11 mouse cellular contexts compared by ENCODE assay signal in the genomic region with DNA sequence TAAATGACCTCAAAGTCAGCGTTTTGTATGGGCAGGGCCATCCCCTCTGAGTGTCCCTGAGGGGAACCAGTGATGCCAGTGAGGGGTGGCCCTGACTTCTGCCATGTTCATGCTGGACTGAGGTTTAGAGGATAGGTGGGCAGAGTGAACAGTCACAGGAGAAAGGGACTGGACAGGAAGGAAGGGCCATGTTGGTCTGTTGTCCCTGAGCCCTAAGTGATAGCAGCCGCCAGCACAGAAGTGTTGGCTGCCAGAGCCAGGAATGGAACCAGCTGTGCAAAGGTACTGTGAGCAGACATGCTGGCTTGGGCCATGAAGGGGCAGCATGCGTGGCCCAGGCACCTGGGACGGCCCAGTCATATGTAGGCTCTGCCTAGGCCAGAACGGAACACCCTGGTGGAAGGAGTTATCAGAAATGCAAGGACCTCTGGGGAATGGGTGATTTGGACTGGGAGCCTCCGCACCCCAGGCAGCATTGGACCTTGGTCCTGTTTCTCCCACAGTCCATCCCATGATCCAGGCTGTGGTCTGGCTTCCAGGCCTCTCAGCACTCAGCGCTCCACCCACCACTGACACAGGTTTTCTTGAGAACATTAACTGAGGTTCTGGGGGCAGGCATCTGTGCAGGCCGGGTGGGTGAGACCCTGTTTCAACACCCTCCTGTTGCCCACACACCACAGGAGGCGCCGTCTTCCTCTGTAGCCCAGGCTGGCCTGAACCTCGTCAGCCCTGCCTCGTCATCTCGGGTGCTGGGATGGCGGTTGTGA. TPM values are rescaled to one million over a fixed set of nuclear protein-coding genes. Genes with fewer than 3 reads are reported as not detected.
A peak's percentile ranks its signal among the peaks of the same experiment; 100 is the strongest.
DNase-seq lines count a peak whose midpoint lies in the region; ATAC-seq and TF ChIP-seq lines count a peak whose summit lies in the region.
"Had no signal": no experiment of that assay in that cellular context is flagged by ENCODE, and none has a peak within 500 bp of the region (broad histone marks: within the 10 kb centered on the region; RNA-seq: fewer than 3 reads in every experiment).

No protein-coding gene starts in this region.

- peaks cover 15% of the 10 kb centered on the region for H3K36me3 ChIP-seq in heart, embryonic 10.5 days
- no peaks in the 10 kb centered on the region for H3K36me3 ChIP-seq in thymus, adult 2 months (ENCODE audit: control insufficient read depth, insufficient read depth, low read length)
- H3K36me3 ChIP-seq: lung, embryonic 15.5 days had no signal

- H3K27me3 ChIP-seq in heart, embryonic 10.5 days (ENCODE audit: insufficient read depth, poor library complexity, severe bottlenecking) = no peaks in the 10 kb centered on the region
- H3K27me3 ChIP-seq in thymus, adult 2 months (ENCODE audit: control insufficient read depth, insufficient read depth, low read length) = no peaks in the 10 kb centered on the region
- H3K27me3 ChIP-seq: lung, embryonic 15.5 days had no signal

- peaks cover 90% of the 10 kb centered on the region for H3K4me1 ChIP-seq in heart, embryonic 10.5 days
- H3K4me1 ChIP-seq in thymus, adult 2 months (replicated peaks; ENCODE audit: control insufficient read depth, insufficient read depth, low read length) = peaks cover 96% of the 10 kb centered on the region

- ATAC-seq in erythroid progenitor cell, adult 5-6 weeks (replicated peaks; ENCODE audit: low FRiP score, poor library complexity, severe bottlenecking) = no peak

- 86% methylated on average over 14 of the region's 14 CpGs for WGBS in heart, embryonic 10.5 days
- 80% methylated on average over 14 of the region's 14 CpGs for WGBS in thymus, adult 2 months

- intact Hi-C loops in left cerebral cortex, postnatal 25 days (cut with DNase I) = no loop called here

- H3K27ac ChIP-seq in heart, embryonic 10.5 days = peak overlapping the region; percentile 71; the same call in 1 of the 2 replicates
- H3K27ac ChIP-seq in thymus, adult 2 months (ENCODE audit: control insufficient read depth, insufficient read depth, low read length) = peak overlapping the region; percentile 93; the same call in 1 of the 2 replicates
- H3K27ac ChIP-seq: hindbrain, embryonic 14.5 days; lung, embryonic 15.5 days had no signal

- TF ChIP-seq POLR2A in thymus, adult 2 months (IDR thresholded peaks at IDR 0.05; ENCODE audit: control insufficient read depth, extremely low read depth, insufficient read depth, low read length, poor library complexity) = no peak

- H3K9me3 ChIP-seq in heart, embryonic 10.5 days = no peaks in the 10 kb centered on the region
- H3K9me3 ChIP-seq: lung, embryonic 15.5 days had no signal

- no peak overlapping the region; the same call in 1 of the 2 replicates for H3K4me3 ChIP-seq in heart, embryonic 10.5 days
- H3K4me3 ChIP-seq in thymus, adult 2 months (ENCODE audit: control insufficient read depth, insufficient read depth, low read length) = no peak overlapping the region
- H3K4me3 ChIP-seq: lung, embryonic 15.5 days had no signal

- no peak for TF ChIP-seq CTCF in thymus, adult 2 months (IDR thresholded peaks at IDR 0.05; ENCODE audit: borderline replicate concordance, control insufficient read depth, extremely low read depth, insufficient read depth, low read length, poor library complexity)

- no peak for DNase-seq in heart, embryonic 10.5 days (ENCODE audit: low spot score)
- no peak for DNase-seq in heart, adult 8-10 months (ENCODE audit: low spot score)
- DNase-seq in thymus, adult 2 months = no peak
- DNase-seq in thymus, postnatal 25 days = no peak
- DNase-seq in kidney, postnatal 10 days = peak; percentile 74
- DNase-seq in left cerebral cortex, postnatal 25 days (ENCODE audit: low spot score in 2 of 2) = no peak
- no peak for DNase-seq in layer of hippocampus, postnatal 25 days (ENCODE audit: extremely low spot score in 1 of 2, low spot score in 1 of 2)
- DNase-seq: adrenal gland, postnatal 10 days had no signal

RNA-seq across cellular contexts. Expression of gene Pip5k1c, which starts 7.0 kb away (rescaled TPM):
- polyA plus RNA-seq in heart, embryonic 10.5 days (2016; fragmentation: Nextera tagmentation; extraction: Ambion mirVana) = 42.6 and 55.9 TPM in 2 replicates
- total RNA-seq in heart, adult 8-10 months (2022) = 10 to 100 TPM; 25.7 to 29.5 (median 26.8) TPM
- polyA plus RNA-seq in thymus, adult 2 months (2012; rRNA removed) = 212 and 239 TPM in 2 replicates
- total RNA-seq in erythroid progenitor cell, adult 5-6 weeks (2015; ENCODE audit: low replicate concordance) = 13.0 and 15.1 TPM in 2 replicates
- 9.9 and 14.7 TPM in 2 replicates for total RNA-seq in erythroid progenitor cell, adult 5-6 weeks (2017; ENCODE audit: low replicate concordance)
- total RNA-seq in left cerebral cortex, postnatal 25 days (2021) = 100 to 1,000 TPM; 402 to 420 TPM
- 100 to 1,000 TPM; 306 to 318 TPM for total RNA-seq in layer of hippocampus, postnatal 25 days (2021)

RNA-seq across cellular contexts. Expression of gene Tjp3, which starts 8.4 kb away (rescaled TPM):
- 1.8 and 4.4 TPM in 2 replicates for polyA plus RNA-seq in heart, embryonic 10.5 days (2016; fragmentation: Nextera tagmentation; extraction: Ambion mirVana)
- total RNA-seq in heart, adult 8-10 months (2022) = under 1 TPM in 1 of 4 experiments, not detected in 3; 0.22 TPM
- 27.5 and 34.5 TPM in 2 replicates for polyA plus RNA-seq in thymus, adult 2 months (2012; rRNA removed)
- total RNA-seq in erythroid progenitor cell, adult 5-6 weeks (2015; ENCODE audit: low replicate concordance) = 3.2 TPM in 1 of 2 replicates, not detected in the other
- 0.23 TPM in 1 of 2 replicates, not detected in the other for total RNA-seq in erythroid progenitor cell, adult 5-6 weeks (2017; ENCODE audit: low replicate concordance)
- total RNA-seq in left cerebral cortex, postnatal 25 days (2021) = under 1 TPM; 0.23 to 0.30 TPM
- total RNA-seq in layer of hippocampus, postnatal 25 days (2021) = 1 to 10 TPM in 1 of 2 experiments, under 1 TPM in 1; 0.86 to 1.2 TPM

RNA-seq across cellular contexts. Expression of gene Cactin, which starts 21.1 kb away (rescaled TPM):
- polyA plus RNA-seq in heart, embryonic 10.5 days (2016; fragmentation: Nextera tagmentation; extraction: Ambion mirVana) = 37.2 and 51.6 TPM in 2 replicates
- total RNA-seq in heart, adult 8-10 months (2022) = 10 to 100 TPM; 14.4 to 19.2 (median 16.3) TPM
- polyA plus RNA-seq in thymus, adult 2 months (2012; rRNA removed) = 89.3 and 89.6 TPM in 2 replicates
- 8.3 and 10.5 TPM in 2 replicates for total RNA-seq in erythroid progenitor cell, adult 5-6 weeks (2015; ENCODE audit: low replicate concordance)
- 24.7 and 47.1 TPM in 2 replicates for total RNA-seq in erythroid progenitor cell, adult 5-6 weeks (2017; ENCODE audit: low replicate concordance)
- total RNA-seq in left cerebral cortex, postnatal 25 days (2021) = 10 to 100 TPM; 27.8 to 28.4 TPM
- total RNA-seq in layer of hippocampus, postnatal 25 days (2021) = 10 to 100 TPM; 28.1 to 30.0 TPM

RNA-seq across cellular contexts. Expression of gene Tbxa2r, which starts 28.8 kb away (rescaled TPM):
- polyA plus RNA-seq in heart, embryonic 10.5 days (2016; fragmentation: Nextera tagmentation; extraction: Ambion mirVana) = 10.8 and 15.6 TPM in 2 replicates
- total RNA-seq in heart, adult 8-10 months (2022) = 1 to 10 TPM; 2.7 to 5.4 (median 3.5) TPM
- 310 and 312 TPM in 2 replicates for polyA plus RNA-seq in thymus, adult 2 months (2012; rRNA removed)
- not detected in 2 replicates for total RNA-seq in erythroid progenitor cell, adult 5-6 weeks (2015; ENCODE audit: low replicate concordance)
- total RNA-seq in erythroid progenitor cell, adult 5-6 weeks (2017; ENCODE audit: low replicate concordance) = 0.90 TPM in 1 of 2 replicates, not detected in the other
- total RNA-seq in left cerebral cortex, postnatal 25 days (2021) = 1 to 10 TPM; 1.2 to 1.4 TPM
- total RNA-seq in layer of hippocampus, postnatal 25 days (2021) = 1 to 10 TPM; 1.1 to 1.5 TPM

RNA-seq across cellular contexts. Expression of gene Apba3, which starts 33.0 kb away (rescaled TPM):
- 56.5 and 57.0 TPM in 2 replicates for polyA plus RNA-seq in heart, embryonic 10.5 days (2016; fragmentation: Nextera tagmentation; extraction: Ambion mirVana)
- total RNA-seq in heart, adult 8-10 months (2022) = 100 to 1,000 TPM; 105 to 122 (median 112) TPM
- polyA plus RNA-seq in thymus, adult 2 months (2012; rRNA removed) = 125 and 136 TPM in 2 replicates
- total RNA-seq in erythroid progenitor cell, adult 5-6 weeks (2015; ENCODE audit: low replicate concordance) = not detected in 2 replicates
- 14.0 TPM in 1 of 2 replicates, not detected in the other for total RNA-seq in erythroid progenitor cell, adult 5-6 weeks (2017; ENCODE audit: low replicate concordance)
- 10 to 100 TPM; 38.6 to 40.0 TPM for total RNA-seq in left cerebral cortex, postnatal 25 days (2021)
- total RNA-seq in layer of hippocampus, postnatal 25 days (2021) = 10 to 100 TPM; 35.4 to 39.5 TPM

Comparison
In these comparisons a context has a peak if more than half of its experiments do, and no peak if none do; other contexts are left out.
1. RNA of gene Pip5k1c, which starts 7.0 kb away (total RNA-seq): 402 to 420 TPM in left cerebral cortex, postnatal 25 days and 306 to 318 TPM in layer of hippocampus, postnatal 25 days; 25.7 to 29.5 TPM in heart, adult 8-10 months and 9.9 to 15.1 TPM in erythroid progenitor cell, adult 5-6 weeks; every median in the first group is over 10 times any median in the second.